Mouse (Mus musculus): ENCODE data around the gene 4833427G06Rik. TPM values are rescaled to one million over a fixed set of nuclear protein-coding genes. Genes with fewer than 3 reads are reported as not detected.

The 4833427G06Rik gene
- polyA plus RNA-seq (2014; fragmentation: Illumina TruSeq; extraction: RNeasy Lipid Tissue Mini Kit (QIAGEN cat#74804); ENCODE audit: low read depth, low replicate concordance) = not detected

GRCm38 (mm10) chr9:51101756-51102425, at the start of gene 4833427G06Rik:
Gene 4833427G06Rik (minus strand): TSS chr9:51102078.

GRCm38 (mm10) chr9:51076979-51077315, 24.9 kb downstream of the 4833427G06Rik start, which contains the start of gene Layn:
Gene Layn (minus strand): TSS chr9:51077094.

GRCm38 (mm10) chr9:51060601-51061000, 41.3 kb downstream of the 4833427G06Rik start, which contains the start of gene Btg4:
Gene Btg4 (plus strand): TSS chr9:51060901.

Other genes with a start within 250 kb of the 4833427G06Rik start
- 21.3 TPM for gene Sik2, start 93.0 kb downstream of the 4833427G06Rik start, polyA plus RNA-seq (2014; fragmentation: Illumina TruSeq; extraction: RNeasy Lipid Tissue Mini Kit (QIAGEN cat#74804); ENCODE audit: low read depth, low replicate concordance)
- not detected for gene Btg4, start 41.2 kb downstream of the 4833427G06Rik start, polyA plus RNA-seq (2014; fragmentation: Illumina TruSeq; extraction: RNeasy Lipid Tissue Mini Kit (QIAGEN cat#74804); ENCODE audit: low read depth, low replicate concordance)
- gene Layn, start 25.0 kb downstream of the 4833427G06Rik start, polyA plus RNA-seq (2014; fragmentation: Illumina TruSeq; extraction: RNeasy Lipid Tissue Mini Kit (QIAGEN cat#74804); ENCODE audit: low read depth, low replicate concordance) = 4.6 TPM
- not detected for gene Gm32742, start 63.4 kb upstream of the 4833427G06Rik start, polyA plus RNA-seq (2014; fragmentation: Illumina TruSeq; extraction: RNeasy Lipid Tissue Mini Kit (QIAGEN cat#74804); ENCODE audit: low read depth, low replicate concordance)
- gene Pou2af1, start 111.6 kb upstream of the 4833427G06Rik start, polyA plus RNA-seq (2014; fragmentation: Illumina TruSeq; extraction: RNeasy Lipid Tissue Mini Kit (QIAGEN cat#74804); ENCODE audit: low read depth, low replicate concordance) = 0.16 TPM
- 0.97 TPM for gene Colca2, start 176.5 kb upstream of the 4833427G06Rik start, polyA plus RNA-seq (2014; fragmentation: Illumina TruSeq; extraction: RNeasy Lipid Tissue Mini Kit (QIAGEN cat#74804); ENCODE audit: low read depth, low replicate concordance)
- not detected for gene 1810046K07Rik, start 226.8 kb upstream of the 4833427G06Rik start, polyA plus RNA-seq (2014; fragmentation: Illumina TruSeq; extraction: RNeasy Lipid Tissue Mini Kit (QIAGEN cat#74804); ENCODE audit: low read depth, low replicate concordance)

Data from kidney, adult 10 weeks (tissue).